Mouse (Mus musculus) testis, adult 2 months (tissue): ENCODE data around the gene Nae1.

Experiments
- CTCF ChIP-seq: fragments of 200-500 bp; IDR thresholded peaks from 2 replicates; pipeline ENCODE4 v1.5.1; 2012; ENCODE audit warnings: low read depth, mild to moderate bottlenecking, inconsistent platforms, low read length, moderate library complexity; ENCODE audit not compliant: control insufficient read depth, insufficient read depth, insufficient replicate concordance
- POLR2A ChIP-seq: fragments of 200-500 bp; IDR thresholded peaks from 2 replicates; pipeline ENCODE4 v1.6.1; 2012; ENCODE audit warnings: low read depth, mild to moderate bottlenecking, inconsistent platforms, low read length, moderate library complexity; ENCODE audit not compliant: control insufficient read depth

GRCm38 (mm10) chr8:104560731-104561130, 26.3 kb upstream of the Nae1 start:
- TF ChIP-seq CTCF (no peak), POLR2A (no peak)
